ENCODE assay signal across 9 mouse cellular contexts in the genomic region with DNA sequence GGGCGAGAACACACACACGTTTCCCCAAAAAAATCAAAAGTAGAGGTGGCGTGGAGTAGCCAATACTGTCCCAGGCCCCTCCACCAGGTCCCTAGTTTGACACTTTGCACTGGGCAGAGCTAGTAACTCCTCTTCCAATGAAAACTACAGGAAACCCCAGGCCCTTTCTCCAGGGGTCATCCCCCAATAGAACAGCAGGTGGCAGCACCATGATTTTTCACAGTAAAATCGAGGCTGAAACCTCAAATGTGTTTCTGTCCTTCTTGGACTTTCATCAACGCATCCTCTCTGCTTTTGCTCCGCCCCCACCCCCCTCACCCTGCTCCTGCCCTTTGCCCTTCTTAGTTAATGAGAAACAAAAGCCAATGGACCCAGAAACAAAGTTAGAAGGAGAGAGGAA. TPM values are rescaled to one million over a fixed set of nuclear protein-coding genes. Genes with fewer than 3 reads are reported as not detected.
DNase-seq lines count a peak whose midpoint lies in the region; ATAC-seq and TF ChIP-seq lines count a peak whose summit lies in the region.
"Had no signal": no experiment of that assay in that cellular context is flagged by ENCODE, and none has a peak within 500 bp of the region (broad histone marks: within the 10 kb centered on the region; RNA-seq: fewer than 3 reads in every experiment).

No protein-coding gene starts in this region.

- peak; percentile 17 for ATAC-seq in granulocyte monocyte progenitor cell, adult 5-6 weeks (replicated peaks; ENCODE audit: poor library complexity, severe bottlenecking)
- 0 out of 2 replicates have a peak, but pooled peaks have one; percentile 29 for ATAC-seq in limb, embryonic 14.5 days (ENCODE audit: low FRiP score, low read depth)
- ATAC-seq in neural tube, embryonic 11.5 days (ENCODE audit: insufficient read depth, low FRiP score, low TSS enrichment), result no peak

- no peak overlapping the region for H3K4me3 ChIP-seq in ES-Bruce4 (ENCODE audit: low read depth, low read length)
- no peak overlapping the region for H3K4me3 ChIP-seq in limb, embryonic 14.5 days (replicated peaks; ENCODE audit: low read length)
- no peak overlapping the region for H3K4me3 ChIP-seq in neural tube, embryonic 11.5 days (ENCODE audit: low read depth, low read length)
- H3K4me3 ChIP-seq: myocyte had no signal

- no peak overlapping the region for H3K27ac ChIP-seq in ES-Bruce4 (ENCODE audit: insufficient read depth, low read length)
- no peak overlapping the region for H3K27ac ChIP-seq in limb, embryonic 14.5 days (replicated peaks; ENCODE audit: low read depth, low read length)
- no peak overlapping the region for H3K27ac ChIP-seq in neural tube, embryonic 11.5 days (ENCODE audit: low read depth, low read length)

- 0 out of 2 replicates have a peak, but pooled peaks cover 1% of the 10 kb centered on the region for H3K36me3 ChIP-seq in ES-Bruce4 (ENCODE audit: control insufficient read depth, insufficient read depth, low read length, poor library complexity, severe bottlenecking)
- no peaks in the 10 kb centered on the region for H3K36me3 ChIP-seq in limb, embryonic 14.5 days (ENCODE audit: control insufficient read depth, insufficient read depth, low read length)
- H3K36me3 ChIP-seq in neural tube, embryonic 11.5 days (ENCODE audit: control insufficient read depth, insufficient read depth, low read length), result no peaks in the 10 kb centered on the region

- WGBS in limb, embryonic 14.5 days, result 30% methylated on average over 6 of the region's 6 CpGs
- WGBS in neural tube, embryonic 11.5 days, result 26% methylated on average over 6 of the region's 6 CpGs

- TF ChIP-seq CTCF in ES-Bruce4 (IDR thresholded peaks at IDR 0.05; ENCODE audit: low read depth, low read length), result peak; percentile 25

- TF ChIP-seq POLR2A in ES-Bruce4 (IDR thresholded peaks at IDR 0.05; ENCODE audit: insufficient read depth, low read length), result no peak
- no peak for TF ChIP-seq POLR2A in limb, embryonic 14.5 days (IDR thresholded peaks at IDR 0.05; ENCODE audit: borderline replicate concordance, extremely low read depth, insufficient read depth, insufficient read length)

- H3K9ac ChIP-seq in ES-Bruce4 (ENCODE audit: low read depth, poor library complexity, severe bottlenecking), result peak overlapping the region; percentile 11; the same call in 1 of the 2 replicates
- H3K9ac ChIP-seq in limb, embryonic 14.5 days (ENCODE audit: low read depth, low read length, severe bottlenecking), result no peak overlapping the region
- no peak overlapping the region for H3K9ac ChIP-seq in neural tube, embryonic 11.5 days (ENCODE audit: low read length)

- no peaks in the 10 kb centered on the region for H3K27me3 ChIP-seq in ES-Bruce4 (ENCODE audit: control insufficient read depth, insufficient read depth, low read length, poor library complexity, severe bottlenecking)
- H3K27me3 ChIP-seq in limb, embryonic 14.5 days (ENCODE audit: control insufficient read depth, insufficient read depth, low read length), result no peaks in the 10 kb centered on the region
- H3K27me3 ChIP-seq in neural tube, embryonic 11.5 days (ENCODE audit: control insufficient read depth, insufficient read depth, low read length), result no peaks in the 10 kb centered on the region

- no peaks in the 10 kb centered on the region for H3K9me3 ChIP-seq in ES-Bruce4 (replicated peaks; ENCODE audit: control insufficient read depth, insufficient read depth, low read length, poor library complexity, severe bottlenecking)
- H3K9me3 ChIP-seq in limb, embryonic 14.5 days (ENCODE audit: control insufficient read depth, low read length), result no peaks in the 10 kb centered on the region
- H3K9me3 ChIP-seq in neural tube, embryonic 11.5 days (ENCODE audit: control insufficient read depth, low read length), result no peaks in the 10 kb centered on the region

- DNase-seq in layer of hippocampus, postnatal 14 days (ENCODE audit: low spot score in 2 of 2), result peak; percentile 39 to 40
- no peak for DNase-seq in layer of hippocampus, adult 9-10 months (ENCODE audit: low spot score)
- peak; percentile 84 for DNase-seq in adipocyte (ENCODE audit: low spot score)
- peak; percentile 30 for DNase-seq in limb, embryonic 14.5 days (ENCODE audit: low spot score)
- DNase-seq in neural tube, embryonic 11.5 days (ENCODE audit: low spot score), result peak; percentile 71
- DNase-seq in layer of hippocampus, adult 11-12 months (ENCODE audit: low spot score), result no peak

- no peaks in the 10 kb centered on the region for H3K4me1 ChIP-seq in ES-Bruce4 (ENCODE audit: control insufficient read depth, insufficient read depth, low read length)
- no peaks in the 10 kb centered on the region for H3K4me1 ChIP-seq in limb, embryonic 14.5 days (ENCODE audit: control insufficient read depth, insufficient read depth, low read length)
- no peaks in the 10 kb centered on the region for H3K4me1 ChIP-seq in neural tube, embryonic 11.5 days (ENCODE audit: control insufficient read depth, insufficient read depth, low read length)

- H3K4me2 ChIP-seq in limb, embryonic 14.5 days (replicated peaks; ENCODE audit: low read depth, low read length, severe bottlenecking), result no peak overlapping the region
- no peak overlapping the region for H3K4me2 ChIP-seq in neural tube, embryonic 11.5 days (ENCODE audit: low read depth)

- no peak for TF ChIP-seq EP300 in ES-Bruce4 (IDR thresholded peaks at IDR 0.05; ENCODE audit: insufficient read depth, low read depth, low read length)

RNA-seq across cellular contexts. Expression of a gene that starts 11.3 kb away (rescaled TPM):
- total RNA-seq in layer of hippocampus, postnatal 14 days (2021), result under 1 TPM; 0.12 to 0.28 TPM
- polyA plus RNA-seq in ES-Bruce4 (2011; ENCODE audit: insufficient read depth, insufficient read length, low read depth, missing spikeins), result 0.79 and 1.3 TPM in 2 replicates
- 6.8 and 7.0 TPM in 2 replicates for total RNA-seq in granulocyte monocyte progenitor cell, adult 5-6 weeks (2014; fragmentation: Nextera tagmentation)
- 5.9 and 8.6 TPM in 2 replicates for total RNA-seq in granulocyte monocyte progenitor cell, adult 5-6 weeks (2017)
- polyA plus RNA-seq in limb, embryonic 14.5 days (2012; rRNA removed), result 0.47 and 0.64 TPM in 2 replicates
- 0.81 and 0.83 TPM in 2 replicates for polyA plus RNA-seq in limb, embryonic 14.5 days (2014; fragmentation: Nextera tagmentation; extraction: Ambion mirVana)
- 0.12 and 0.17 TPM in 2 replicates for polyA plus RNA-seq in neural tube, embryonic 11.5 days (2014; fragmentation: Nextera tagmentation; extraction: Ambion mirVana)

RNA-seq across cellular contexts. Expression of a gene that starts 17.0 kb away (rescaled TPM):
- 100 to 1,000 TPM; 283 to 312 TPM for total RNA-seq in layer of hippocampus, postnatal 14 days (2021)
- polyA plus RNA-seq in ES-Bruce4 (2011; ENCODE audit: insufficient read depth, insufficient read length, low read depth, missing spikeins), result 17.1 and 25.6 TPM in 2 replicates
- 7.5 and 17.8 TPM in 2 replicates for total RNA-seq in granulocyte monocyte progenitor cell, adult 5-6 weeks (2014; fragmentation: Nextera tagmentation)
- total RNA-seq in granulocyte monocyte progenitor cell, adult 5-6 weeks (2017), result 8.6 and 11.6 TPM in 2 replicates
- polyA plus RNA-seq in limb, embryonic 14.5 days (2012; rRNA removed), result 11.2 and 16.3 TPM in 2 replicates
- polyA plus RNA-seq in limb, embryonic 14.5 days (2014; fragmentation: Nextera tagmentation; extraction: Ambion mirVana), result 5.1 and 6.4 TPM in 2 replicates
- polyA plus RNA-seq in neural tube, embryonic 11.5 days (2014; fragmentation: Nextera tagmentation; extraction: Ambion mirVana), result 17.2 TPM in 2 replicates

RNA-seq across cellular contexts. Expression of a gene that starts 30.6 kb away (rescaled TPM):
- total RNA-seq in layer of hippocampus, postnatal 14 days (2021), result 1 to 10 TPM in 1 of 2 experiments, under 1 TPM in 1; 0.91 to 1.3 TPM
- polyA plus RNA-seq in ES-Bruce4 (2011; ENCODE audit: insufficient read depth, insufficient read length, low read depth, missing spikeins), result 0.27 TPM in 1 of 2 replicates, not detected in the other
- total RNA-seq in granulocyte monocyte progenitor cell, adult 5-6 weeks (2014; fragmentation: Nextera tagmentation), result 3.5 and 7.7 TPM in 2 replicates
- 4.9 and 5.5 TPM in 2 replicates for total RNA-seq in granulocyte monocyte progenitor cell, adult 5-6 weeks (2017)
- 1.4 and 2.1 TPM in 2 replicates for polyA plus RNA-seq in limb, embryonic 14.5 days (2012; rRNA removed)
- polyA plus RNA-seq in limb, embryonic 14.5 days (2014; fragmentation: Nextera tagmentation; extraction: Ambion mirVana), result 1.7 and 1.9 TPM in 2 replicates
- 0.12 TPM in 1 of 2 replicates, not detected in the other for polyA plus RNA-seq in neural tube, embryonic 11.5 days (2014; fragmentation: Nextera tagmentation; extraction: Ambion mirVana)

Comparison
In these comparisons a context has a peak if more than half of its experiments do, and no peak if none do; other contexts are left out.
1. DNase-seq: peak in layer of hippocampus, postnatal 14 days (2 of 2), adipocyte (single experiment), limb, embryonic 14.5 days (single experiment) and neural tube, embryonic 11.5 days (single experiment); none in layer of hippocampus, adult 9-10 months (single experiment) and layer of hippocampus, adult 11-12 months (single experiment).